Mouse (Mus musculus): ENCODE measurements at regions not wholly inside any gene's neighbourhood (a gene's known extent, or its start where the extent isn't known, plus 50 kb on each side); places are given as distances from the start of the nearest gene placed in this dataset.

GRCm38 (mm10) chr10:12174200-12174818, 694.9 kb downstream of the Utrn start:
- TF ChIP-seq CTCF (IDR thresholded peaks at IDR 0.05), result no peak
- no peak for TF ChIP-seq EP300 (IDR thresholded peaks at IDR 0.05)
